Mouse (Mus musculus) heart, adult 2 months (tissue): ENCODE measurements around the gene Ropn1l. TPM values are rescaled to one million over a fixed set of nuclear protein-coding genes. Genes with fewer than 3 reads are reported as not detected.

Experiments
- DNase-seq, 2 experiments: peaks; one replicate each; pipeline ENCODE4 v3.0.0; 2021
- H3K27ac ChIP-seq: fragments of 200-600 bp; 2 replicates; pipeline ENCODE4 v1.8.1; 2022
- H3K27me3 ChIP-seq: fragments of 200-500 bp; 2 replicates; pipeline ENCODE4 v1.6.1; 2012; ENCODE audit warnings: mild to moderate bottlenecking, low read length, inconsistent platforms, mixed read lengths; ENCODE audit not compliant: control insufficient read depth, insufficient read depth
- H3K36me3 ChIP-seq: fragments of 200-500 bp; 2 replicates; pipeline ENCODE4 v1.6.1; 2012; ENCODE audit warnings: low read length, inconsistent platforms; ENCODE audit not compliant: control insufficient read depth, insufficient read depth
- H3K4me1 ChIP-seq: fragments of 200-500 bp; 2 replicates; pipeline ENCODE4 v1.6.1; 2011; ENCODE audit warnings: low read length; ENCODE audit not compliant: control insufficient read depth, insufficient read depth
- H3K4me3 ChIP-seq: fragments of 200-600 bp; 2 replicates; pipeline ENCODE4 v1.8.1; 2022
- H3K79me2 ChIP-seq: fragments of 200-500 bp; replicated peaks from 2 replicates; pipeline ENCODE4 v1.6.1; 2012; ENCODE audit warnings: mild to moderate bottlenecking, inconsistent platforms, low read length, moderate library complexity, mixed read lengths; ENCODE audit not compliant: control insufficient read depth, insufficient read depth
- H3K9ac ChIP-seq: fragments of 200-500 bp; 2 replicates; pipeline ENCODE4 v1.6.1; 2012; ENCODE audit warnings: low read depth, mild to moderate bottlenecking, control low read depth, inconsistent platforms, low read length, mixed read lengths
- CTCF ChIP-seq: fragments of 200-600 bp; IDR thresholded peaks from 2 replicates; pipeline ENCODE4 v1.8.1; 2022; ENCODE audit warnings: antibody characterized with exemption, mild to moderate bottlenecking, moderate library complexity
- EP300 ChIP-seq: fragments of 200-500 bp; IDR thresholded peaks from 2 replicates; pipeline ENCODE4 v1.6.1; 2011; ENCODE audit warnings: low read depth, low read length, control low read depth; ENCODE audit not compliant: insufficient read depth
- POLR2A ChIP-seq: fragments of 200-500 bp; IDR thresholded peaks from 2 replicates; pipeline ENCODE4 v1.6.1; 2011; ENCODE audit warnings: mild to moderate bottlenecking, low read depth, low read length, control low read depth; ENCODE audit not compliant: insufficient read depth
- WGBS: fragments of 180-500 bp; shearing (Covaris S2); methylation state at CpG from one replicate; pipeline ENCODE4 v1.1.7; 2018; 5-methylcytosine and 5-hydroxymethylcytosine counted together
- intact Hi-C: fragments of 180-260 bp; cut with DNase I; formaldehyde crosslinking; loops from one replicate; pipeline ENCODE4 v1.15.1; 2025
- polyA plus RNA-seq: library from polyadenylated mRNA; depleted of rRNA; stranded (reverse); fragments of >200 nt; gene quantifications from 2 replicates; pipeline ENCODE4 v1.2.3, GENCODE M21; 2012
- total RNA-seq, 2 experiments: library from RNA; stranded (reverse); gene quantifications; 2 replicates each; pipeline ENCODE4 v1.2.3; 2021

Gene Ropn1l
- total and polyA plus RNA-seq, 3 experiments = 0.86 TPM; not detected in 2

GRCm38 (mm10) chr15:31417796-31418685 is 35.5 kb downstream of the Ropn1l start:
- H3K27me3 ChIP-seq = no peaks in the 10 kb centered on the region
- no peaks in the 10 kb centered on the region for H3K79me2 ChIP-seq
- intact Hi-C loops = loop anchor here (2.0 kb wide), 1 partner anchor 51 kb away; the partner anchor contains the start of gene Ankrd33b
- H3K9ac ChIP-seq = peak overlapping the region; percentile 10; the same call in 1 of the 2 replicates
- H3K36me3 ChIP-seq = no peaks in the 10 kb centered on the region
- WGBS = 18% methylated on average over 21 of the region's 21 CpGs
- H3K4me1 ChIP-seq = peaks cover 6% of the 10 kb centered on the region
- H3K4me3 ChIP-seq = peak overlapping the region; percentile 41
- TF ChIP-seq POLR2A = 0 out of 2 replicates have a peak, but pooled peaks have one; percentile 28
- TF ChIP-seq CTCF = no peak
- peak; percentile 60; the same call in 1 of the 2 replicates for TF ChIP-seq EP300
- DNase-seq = peak; percentile 73 to 80
- H3K27ac ChIP-seq = peak overlapping the region; percentile 76

- intact Hi-C loops = no loop called here
- Histone ChIP-seq H3K79me2 (no peaks in the 10 kb centered on the region), H3K27ac (peak overlapping the region; percentile 76), H3K27me3 (no peaks in the 10 kb centered on the region), H3K4me3 (no peak overlapping the region), H3K9ac (no peak overlapping the region), H3K36me3 (no peaks in the 10 kb centered on the region), H3K4me1 (peaks cover 6% of the 10 kb centered on the region)
- DNase-seq = no peak
- 39% methylated on average over 6 of the region's 6 CpGs for WGBS
- TF ChIP-seq EP300 (no peak), CTCF (no peak), POLR2A (no peak)
These were observed 36.1 kb downstream of the Ropn1l start for GRCm38 (mm10) chr15:31417409-31417795.

- H3K27me3 ChIP-seq = no peaks in the 10 kb centered on the region
- no peak for DNase-seq
- no peaks in the 10 kb centered on the region for H3K79me2 ChIP-seq
- no peak overlapping the region for H3K4me3 ChIP-seq
- TF ChIP-seq CTCF (no peak), POLR2A (no peak), EP300 (no peak)
- no peak overlapping the region for H3K9ac ChIP-seq
- WGBS = 24% methylated on average over 4 of the region's 4 CpGs
- peaks cover 6% of the 10 kb centered on the region for H3K4me1 ChIP-seq
- H3K36me3 ChIP-seq = no peaks in the 10 kb centered on the region
- intact Hi-C loops = no loop called here
- H3K27ac ChIP-seq = no peak overlapping the region; the same call in 1 of the 2 replicates
These were observed 38.4 kb downstream of the Ropn1l start for GRCm38 (mm10) chr15:31415181-31415580.

GRCm38 (mm10) chr15:31414179-31414898 is 39.2 kb downstream of the Ropn1l start:
- Histone ChIP-seq H3K27me3 (no peaks in the 10 kb centered on the region), H3K36me3 (no peaks in the 10 kb centered on the region), H3K4me1 (peaks cover 6% of the 10 kb centered on the region), H3K4me3 (no peak overlapping the region), H3K27ac (peak overlapping the region; percentile 23), H3K79me2 (no peaks in the 10 kb centered on the region), H3K9ac (no peak overlapping the region)
- no peak for TF ChIP-seq POLR2A
- TF ChIP-seq CTCF = no peak
- no peak for TF ChIP-seq EP300
- intact Hi-C loops = no loop called here
- DNase-seq = no peak
- 68% methylated on average over 6 of the region's 6 CpGs for whole genome bisulfite sequencing

GRCm38 (mm10) chr15:31413662-31414061 is 39.9 kb downstream of the Ropn1l start:
- DNase-seq = no peak
- intact Hi-C loops = loop anchor here (2.0 kb wide), 1 partner anchor 69 kb away; no protein-coding TSS in a partner anchor

GRCm38 (mm10) chr15:31412933-31413332 is 40.6 kb downstream of the Ropn1l start:
- H3K27ac ChIP-seq = peak overlapping the region; percentile 54
- H3K4me1 ChIP-seq = peaks cover 4% of the 10 kb centered on the region
- peak; percentile 57 to 63 for DNase-seq
- H3K36me3 ChIP-seq = no peaks in the 10 kb centered on the region
- intact Hi-C loops = loop anchor here (2.0 kb wide), 1 partner anchor 68 kb away; no protein-coding TSS in a partner anchor
- WGBS = 15% methylated on average over 3 of the region's 3 CpGs
- no peaks in the 10 kb centered on the region for H3K27me3 ChIP-seq
- H3K4me3 ChIP-seq = no peak overlapping the region
- no peak overlapping the region for H3K9ac ChIP-seq
- TF ChIP-seq EP300 (peak; percentile 72; the same call in 1 of the 2 replicates), POLR2A (no peak), CTCF (no peak)
- H3K79me2 ChIP-seq = no peaks in the 10 kb centered on the region

More at GRCm38 (mm10) chr15:31413662-31414061, 39.9 kb downstream of the Ropn1l start:
- Histone ChIP-seq H3K36me3 (no peaks in the 10 kb centered on the region), H3K4me1 (peaks cover 6% of the 10 kb centered on the region), H3K9ac (no peak overlapping the region), H3K79me2 (no peaks in the 10 kb centered on the region), H3K4me3 (no peak overlapping the region), H3K27me3 (no peaks in the 10 kb centered on the region), H3K27ac (peak overlapping the region; percentile 42)
- 94% methylated on average over 6 of the region's 6 CpGs for WGBS
- TF ChIP-seq CTCF = no peak
- no peak for TF ChIP-seq EP300
- no peak for TF ChIP-seq POLR2A
